Mouse (Mus musculus): ENCODE measurements around the gene Fbxw2.

DNA sequence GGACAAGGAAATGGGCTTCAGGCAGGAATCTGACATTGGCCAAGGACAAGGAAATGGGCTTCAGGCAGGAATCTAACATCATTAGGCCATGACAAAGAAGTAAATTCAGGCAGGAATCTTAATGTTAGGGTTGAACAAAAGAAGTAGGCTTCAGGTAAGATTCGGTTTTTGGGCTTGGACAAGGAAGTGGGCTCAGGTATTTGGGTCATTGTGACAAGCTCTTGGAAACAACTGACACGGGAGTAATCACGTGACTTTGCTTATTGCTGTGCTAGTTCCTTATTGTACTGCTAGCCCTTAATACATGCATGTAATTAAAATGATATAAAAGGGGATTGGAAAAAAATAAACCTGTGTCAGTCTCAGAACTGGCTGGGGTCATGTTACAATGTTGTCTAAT is 9.6 kb upstream of the Fbxw2 start:
- no peak for TF ChIP-seq CTCF (conservative IDR thresholded peaks at IDR 0.05 in 1 of 2, IDR thresholded peaks at IDR 0.05 in 1 of 2; ENCODE audit: low read depth in 2 of 2, low read length in 2 of 2)
- no peak for TF ChIP-seq CHD2 (IDR thresholded peaks at IDR 0.05; ENCODE audit: low read length)
- no peak for TF ChIP-seq GABPA (IDR thresholded peaks at IDR 0.05; ENCODE audit: insufficient replicate concordance, low read depth, low read length)
- no peak for TF ChIP-seq EP300 (IDR thresholded peaks at IDR 0.05; ENCODE audit: low read length)
- TF ChIP-seq SMC3 (IDR thresholded peaks at IDR 0.05; ENCODE audit: low read depth, low read length) = no peak
- no peak for TF ChIP-seq POLR2A (IDR thresholded peaks at IDR 0.05; ENCODE audit: low read depth, low read length)
- no peak for TF ChIP-seq MAX (IDR thresholded peaks at IDR 0.05; ENCODE audit: low read length)
- no peak for TF ChIP-seq POLR2AphosphoS2 (IDR thresholded peaks at IDR 0.05; ENCODE audit: low read depth, low read length)
- TF ChIP-seq ZNF384 (IDR thresholded peaks at IDR 0.05; ENCODE audit: low read depth, low read length) = no peak
